Mouse (Mus musculus) lung, adult 2 months (tissue): ENCODE data around the gene Slc1a5.

Source experiments
- CTCF ChIP-seq: fragments of 200-500 bp; IDR thresholded peaks from 2 replicates; pipeline ENCODE4 v1.5.1; 2011; ENCODE audit warnings: mild to moderate bottlenecking, low read length, control low read depth; ENCODE audit not compliant: insufficient read depth
- POLR2A ChIP-seq: fragments of 200-500 bp; IDR thresholded peaks from 2 replicates; pipeline ENCODE4 v1.6.1; 2011; ENCODE audit warnings: low read depth, mild to moderate bottlenecking, control low read depth, low read length, borderline replicate concordance; ENCODE audit errors: extremely low read depth

DNA sequence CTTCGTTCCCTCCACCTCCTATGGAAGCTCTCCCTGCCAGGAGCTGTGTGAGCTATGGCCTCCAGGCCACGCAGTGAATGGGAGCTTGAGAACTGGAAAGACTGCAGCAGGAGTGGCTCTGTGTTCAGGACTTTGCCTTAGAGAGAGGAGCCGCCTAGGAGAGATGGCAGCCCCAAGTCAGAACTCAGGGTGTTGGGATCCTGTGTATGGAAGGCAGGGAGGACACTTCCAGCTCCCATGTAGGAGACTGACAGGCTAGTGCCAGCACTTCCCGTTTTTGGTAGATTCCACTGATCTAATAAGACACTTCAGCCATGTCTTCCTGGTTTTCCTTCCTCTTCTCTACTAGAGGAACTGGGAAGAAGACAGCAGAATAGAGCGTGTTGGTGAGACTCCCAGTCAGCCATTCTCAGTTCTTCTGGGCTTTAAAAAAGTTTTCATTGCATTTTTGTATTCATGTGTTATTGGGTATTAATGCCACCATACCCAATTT, 39.2 kb downstream of the Slc1a5 start:
- TF ChIP-seq POLR2A: no peak
- no peak for TF ChIP-seq CTCF
